Mouse (Mus musculus) liver, embryonic 13.5 days (tissue): Measurements from ENCODE around the gene Slc51a. TPM values are rescaled to one million over a fixed set of nuclear protein-coding genes. Genes with fewer than 3 reads are reported as not detected.
A peak's percentile ranks its signal among the peaks of the same experiment; 100 is the strongest.
"Not testable (repeated sequence)": the region's sequence is repeated elsewhere in the genome, so short reads cannot be mapped to it uniquely, and the experiment has no call there.

Source experiments
- ATAC-seq: fragments of 200-750 bp; cut with Nextera tagmentation; 2 replicates; pipeline ENCODE4 v1.8.0; 2017; ENCODE audit warnings: low read depth, mild to moderate bottlenecking, moderate number of reproducible peaks, moderate library complexity
- DNase-seq: peaks from one replicate; pipeline ENCODE4 v3.0.0; 2022
- H3K27ac ChIP-seq: fragments of 300-500 bp; sonication (generic); 2 replicates; pipeline ENCODE4 v1.5.1; 2015; ENCODE audit warnings: moderate library complexity, mild to moderate bottlenecking, inconsistent platforms
- H3K27me3 ChIP-seq: fragments of 300-500 bp; sonication (generic); 2 replicates; pipeline ENCODE4 v1.6.1; 2015; ENCODE audit warnings: mild to moderate bottlenecking, inconsistent platforms
- H3K36me3 ChIP-seq: fragments of 300-500 bp; sonication (generic); 2 replicates; pipeline ENCODE4 v1.6.1; 2015; ENCODE audit warnings: mild to moderate bottlenecking, inconsistent platforms
- H3K4me1 ChIP-seq: fragments of 300-500 bp; sonication (generic); replicated peaks from 2 replicates; pipeline ENCODE4 v1.6.1; 2015; ENCODE audit warnings: inconsistent platforms
- H3K4me2 ChIP-seq: fragments of 300-500 bp; sonication (generic); 2 replicates; pipeline ENCODE4 v1.6.1; 2015; ENCODE audit warnings: inconsistent platforms, mild to moderate bottlenecking, moderate library complexity
- H3K4me3 ChIP-seq: fragments of 300-500 bp; sonication (generic); replicated peaks from 2 replicates; pipeline ENCODE4 v1.5.1; 2015; ENCODE audit warnings: mild to moderate bottlenecking, inconsistent platforms
- H3K9ac ChIP-seq: fragments of 300-500 bp; sonication (generic); 2 replicates; pipeline ENCODE4 v1.6.1; 2015; ENCODE audit warnings: mild to moderate bottlenecking, inconsistent platforms
- H3K9me3 ChIP-seq: fragments of 300-500 bp; sonication (generic); replicated peaks from 2 replicates; pipeline ENCODE4 v1.6.1; 2016; ENCODE audit warnings: inconsistent platforms
- WGBS: fragments of 180-500 bp; shearing (Covaris S2); methylation state at CpG from one replicate; pipeline ENCODE4 v1.1.7; 2015; ENCODE audit not compliant: insufficient replicate concordance; 5-methylcytosine and 5-hydroxymethylcytosine counted together
- polyA plus RNA-seq: library from polyadenylated mRNA; unstranded; fragments of >200 nt; fragmentation: Nextera tagmentation; extraction: Ambion mirVana; gene quantifications from 2 replicates; pipeline ENCODE4 v1.2.1, GENCODE M21; 2015

Slc51a gene
- polyA plus RNA-seq, 1 experiment from 2014 or later, result 0.65 TPM

GRCm38 (mm10) chr16:32446563-32447138 is 41.0 kb downstream of the Slc51a start:
- no peak overlapping the region for H3K4me2 ChIP-seq
- peaks cover 85% of the 10 kb centered on the region for H3K4me1 ChIP-seq
- H3K9me3 ChIP-seq, result no peaks in the 10 kb centered on the region
- H3K27me3 ChIP-seq, result no peaks in the 10 kb centered on the region
- ATAC-seq (no peak), DNase-seq (no peak)
- peaks cover 7% of the 10 kb centered on the region for H3K36me3 ChIP-seq
- H3K4me3 ChIP-seq, result no peak overlapping the region
- WGBS, result 45% methylated on average over 2 of the region's 2 CpGs
- H3K27ac ChIP-seq, result peak overlapping the region; percentile 95; the same call in 1 of the 2 replicates
- no peak overlapping the region for H3K9ac ChIP-seq

- 88% methylated on average over 1 of the region's 1 CpGs for WGBS
- Histone ChIP-seq H3K4me2 (no peak overlapping the region), H3K4me3 (no peak overlapping the region), H3K36me3 (peaks cover 16% of the 10 kb centered on the region), H3K9me3 (no peaks in the 10 kb centered on the region), H3K4me1 (peaks cover 80% of the 10 kb centered on the region), H3K9ac (no peak overlapping the region), H3K27me3 (no peaks in the 10 kb centered on the region), H3K27ac (peak overlapping the region; percentile 54)
- ATAC-seq (no peak), DNase-seq (no peak)
These were observed 42.1 kb downstream of the Slc51a start for GRCm38 (mm10) chr16:32445558-32445957.

GRCm38 (mm10) chr16:32444615-32445014 is 43.1 kb downstream of the Slc51a start:
- DNase-seq, ATAC-seq, H3K4me3 ChIP-seq, H3K9ac ChIP-seq, H3K9me3 ChIP-seq, H3K4me2 ChIP-seq, H3K27me3 ChIP-seq: not testable (repeated sequence)
- peaks cover 73% of the 10 kb centered on the region for H3K4me1 ChIP-seq
- peaks cover 24% of the 10 kb centered on the region for H3K36me3 ChIP-seq
- peak overlapping the region; percentile 61; the same call in 1 of the 2 replicates for H3K27ac ChIP-seq
- 28% methylated on average over 3 of the region's 3 CpGs for WGBS

GRCm38 (mm10) chr16:32441432-32441831 is 46.2 kb downstream of the Slc51a start:
- peaks cover 57% of the 10 kb centered on the region for H3K4me1 ChIP-seq
- H3K9me3 ChIP-seq, result no peaks in the 10 kb centered on the region
- no peaks in the 10 kb centered on the region for H3K27me3 ChIP-seq
- H3K9ac ChIP-seq, result no peak overlapping the region
- no peak overlapping the region for H3K4me2 ChIP-seq
- ATAC-seq, result no peak
- no peak overlapping the region for H3K27ac ChIP-seq
- no peak overlapping the region for H3K4me3 ChIP-seq
- no peak for DNase-seq
- 81% methylated on average over 3 of the region's 3 CpGs for WGBS
- H3K36me3 ChIP-seq, result peaks cover 41% of the 10 kb centered on the region

- no peak for ATAC-seq
- Histone ChIP-seq H3K9ac (no peak overlapping the region), H3K4me1 (peaks cover 58% of the 10 kb centered on the region), H3K4me3 (no peak overlapping the region), H3K27ac (no peak overlapping the region; the same call in 1 of the 2 replicates), H3K9me3 (no peaks in the 10 kb centered on the region), H3K4me2 (no peak overlapping the region), H3K27me3 (no peaks in the 10 kb centered on the region), H3K36me3 (peaks cover 41% of the 10 kb centered on the region)
- WGBS, result 87% methylated on average over 1 of the region's 1 CpGs
- no peak for DNase-seq
These were observed 50.4 kb downstream of the Slc51a start for GRCm38 (mm10) chr16:32437266-32437665.

DNA sequence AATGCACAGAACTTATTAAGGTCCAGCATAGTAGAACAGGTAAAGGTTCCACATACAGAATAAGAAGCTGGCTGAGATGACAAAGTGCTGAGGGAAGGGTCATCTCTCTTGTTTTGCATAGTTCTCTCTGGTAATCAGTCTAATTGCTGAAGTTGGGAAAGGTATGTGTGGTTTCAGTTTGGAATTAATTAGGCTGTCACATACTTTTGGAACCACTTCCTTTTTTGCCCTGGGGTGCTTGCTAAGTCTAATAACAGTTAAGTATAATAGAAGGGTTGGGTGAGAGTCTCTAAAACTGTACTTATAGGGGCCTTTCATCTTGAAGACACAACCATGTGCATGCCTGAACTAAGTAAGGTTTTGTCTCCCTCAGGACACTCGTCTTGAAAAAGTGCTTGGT is 51.0 kb downstream of the Slc51a start:
- Histone ChIP-seq H3K27ac (no peak overlapping the region), H3K36me3 (peaks cover 40% of the 10 kb centered on the region), H3K4me2 (no peak overlapping the region), H3K9ac (no peak overlapping the region), H3K9me3 (no peaks in the 10 kb centered on the region), H3K27me3 (no peaks in the 10 kb centered on the region), H3K4me1 (peaks cover 61% of the 10 kb centered on the region), H3K4me3 (no peak overlapping the region)
- ATAC-seq (no peak), DNase-seq (no peak)
- 46% methylated on average over 1 of the region's 1 CpGs for WGBS

GRCm38 (mm10) chr16:32434691-32435090 is 53.0 kb downstream of the Slc51a start:
- no peak overlapping the region for H3K4me3 ChIP-seq
- H3K36me3 ChIP-seq, result peaks cover 22% of the 10 kb centered on the region
- no peaks in the 10 kb centered on the region for H3K27me3 ChIP-seq
- H3K9ac ChIP-seq, result no peak overlapping the region
- no peaks in the 10 kb centered on the region for H3K9me3 ChIP-seq
- H3K4me1 ChIP-seq, result peaks cover 58% of the 10 kb centered on the region
- ATAC-seq, result no peak
- H3K27ac ChIP-seq, result no peak overlapping the region; the same call in 1 of the 2 replicates
- no peak for DNase-seq
- H3K4me2 ChIP-seq, result no peak overlapping the region

DNA sequence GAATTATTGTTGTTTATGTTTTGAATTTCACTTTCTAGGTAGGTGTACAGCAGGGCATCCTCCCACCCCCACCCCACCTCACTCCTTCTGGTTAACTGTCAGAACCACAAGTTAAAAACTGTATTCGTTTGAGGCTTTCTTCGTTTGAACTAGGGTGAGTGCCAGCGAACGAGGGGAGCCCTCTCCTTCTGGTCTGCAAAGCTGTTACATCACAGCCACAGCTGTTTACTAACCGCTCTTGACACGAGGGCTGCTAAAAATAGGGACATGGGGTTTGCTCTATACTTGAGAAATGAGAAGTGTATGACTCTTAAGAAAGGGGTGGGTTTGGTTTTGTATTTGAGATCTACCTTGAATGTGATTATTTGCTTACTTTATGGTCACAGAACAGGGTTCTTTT is 53.6 kb downstream of the Slc51a start:
- 0 out of 2 replicates have a peak overlapping the region, but pooled peaks have one; percentile 96 for H3K4me3 ChIP-seq
- H3K9me3 ChIP-seq, result no peaks in the 10 kb centered on the region
- DNase-seq (no peak), ATAC-seq (no peak)
- peaks cover 16% of the 10 kb centered on the region for H3K36me3 ChIP-seq
- WGBS, result 14% methylated on average over 6 of the region's 6 CpGs
- H3K4me1 ChIP-seq, result peaks cover 60% of the 10 kb centered on the region
- peak overlapping the region; percentile 40; the same call in 1 of the 2 replicates for H3K9ac ChIP-seq
- no peaks in the 10 kb centered on the region for H3K27me3 ChIP-seq
- peak overlapping the region; percentile 81; the same call in 1 of the 2 replicates for H3K4me2 ChIP-seq
- H3K27ac ChIP-seq, result peak overlapping the region; percentile 92; the same call in 1 of the 2 replicates

DNA sequence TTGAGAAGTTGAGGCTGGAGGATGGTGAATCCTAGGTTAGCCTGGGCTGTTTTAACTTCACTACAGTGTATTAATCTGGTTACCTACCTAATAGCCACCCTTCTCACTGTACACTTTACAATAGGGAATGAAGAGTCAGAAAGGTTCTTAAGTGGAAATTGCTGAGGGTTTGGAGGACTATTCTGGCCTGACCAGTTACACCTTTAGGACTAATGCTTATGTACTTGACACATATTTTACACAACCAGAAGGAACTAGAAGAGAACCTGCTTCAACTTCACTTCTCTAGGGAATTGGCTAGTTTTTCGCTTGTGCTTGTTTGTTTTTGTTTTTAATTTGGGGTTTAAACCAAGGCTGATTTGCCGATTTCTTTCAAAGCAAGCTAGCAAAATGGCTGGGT is 54.5 kb downstream of the Slc51a start:
- peak overlapping the region; percentile 81 for H3K4me2 ChIP-seq
- peak overlapping the region; percentile 97 for H3K9ac ChIP-seq
- WGBS, result 62% methylated on average over 2 of the region's 2 CpGs
- peak overlapping the region; percentile 92 for H3K27ac ChIP-seq
- H3K4me1 ChIP-seq, result peaks cover 60% of the 10 kb centered on the region
- peaks cover 16% of the 10 kb centered on the region for H3K36me3 ChIP-seq
- ATAC-seq (no peak), DNase-seq (no peak)
- peak overlapping the region; percentile 96 for H3K4me3 ChIP-seq
- no peaks in the 10 kb centered on the region for H3K9me3 ChIP-seq
- H3K27me3 ChIP-seq, result no peaks in the 10 kb centered on the region

DNA sequence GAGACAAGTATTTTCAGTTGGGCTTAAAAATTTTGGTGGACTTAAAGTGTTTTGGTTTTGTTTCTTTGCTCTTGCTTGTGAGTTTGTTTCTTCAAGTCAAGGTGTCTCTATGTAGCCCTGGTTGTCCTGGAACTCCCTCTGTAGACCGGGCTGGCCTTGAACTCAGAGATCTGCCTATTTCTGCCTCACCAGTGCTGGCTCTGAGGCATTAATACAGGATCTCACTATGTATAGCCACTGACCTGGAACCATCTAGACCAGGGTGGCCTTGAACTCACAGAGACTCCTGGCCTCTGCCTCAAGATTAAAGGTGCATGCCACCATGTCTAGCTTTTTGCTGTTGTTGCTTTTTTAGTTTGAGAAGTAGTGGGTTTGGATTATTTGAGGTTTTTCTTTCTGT is 55.8 kb downstream of the Slc51a start:
- Histone ChIP-seq H3K27me3 (no peaks in the 10 kb centered on the region), H3K4me3 (peak overlapping the region; percentile 96), H3K4me2 (peak overlapping the region; percentile 81), H3K4me1 (peaks cover 53% of the 10 kb centered on the region), H3K9me3 (no peaks in the 10 kb centered on the region), H3K36me3 (peaks cover 9% of the 10 kb centered on the region), H3K9ac (peak overlapping the region; percentile 97), H3K27ac (peak overlapping the region; percentile 92)
- DNase-seq (no peak), ATAC-seq (no peak)
- WGBS, result 79% methylated on average over 1 of the region's 1 CpGs

DNA sequence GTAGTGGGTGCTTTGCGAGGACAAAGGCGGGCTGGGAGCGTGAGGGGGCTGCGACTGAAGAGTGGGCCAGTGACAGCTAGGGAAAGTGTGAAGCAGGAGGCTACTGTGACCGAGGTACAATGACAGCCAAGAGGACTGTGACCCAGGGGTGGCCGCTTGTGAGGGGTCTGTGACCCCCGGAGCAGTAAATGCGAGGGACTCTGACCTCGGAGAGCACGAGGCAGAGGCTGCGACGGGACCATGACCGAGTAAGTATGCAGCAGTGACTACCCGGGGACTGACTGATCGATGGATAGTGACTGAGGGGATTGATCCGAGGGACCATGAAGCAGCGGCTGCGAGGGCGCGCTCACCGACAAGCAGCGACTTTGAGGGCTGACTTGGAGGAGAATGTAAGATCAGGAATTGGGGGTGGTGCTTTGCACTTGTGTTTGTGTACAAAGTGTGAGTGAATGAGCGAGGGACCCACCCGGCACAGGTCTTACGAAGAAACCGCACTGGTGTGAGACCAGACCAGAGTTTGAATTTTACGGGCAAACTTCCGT is 56.6 kb downstream of the Slc51a start:
- Histone ChIP-seq H3K27me3 (no peaks in the 10 kb centered on the region), H3K4me1 (peaks cover 46% of the 10 kb centered on the region), H3K4me3 (peak overlapping the region; percentile 96), H3K27ac (peak overlapping the region; percentile 92), H3K36me3 (0 out of 2 replicates have a peak, but pooled peaks cover 3% of the 10 kb centered on the region), H3K9me3 (no peaks in the 10 kb centered on the region), H3K4me2 (peak overlapping the region; percentile 81), H3K9ac (peak overlapping the region; percentile 97)
- no peak for DNase-seq
- under 1% methylated on average over 28 of the region's 28 CpGs for WGBS
- ATAC-seq, result peak; percentile 66
